Mouse (Mus musculus) adrenal gland, adult 2 months (tissue): ENCODE data around the gene Cnot8. TPM values are rescaled to one million over a fixed set of nuclear protein-coding genes. Genes with fewer than 3 reads are reported as not detected.

ENCODE experiments used
- DNase-seq: peaks from one replicate; pipeline ENCODE4 v3.0.0; 2021
- polyA plus RNA-seq: library from polyadenylated mRNA; depleted of rRNA; stranded (reverse); fragments of >200 nt; gene quantifications from 2 replicates; pipeline ENCODE4 v1.2.3, GENCODE M21; 2012; rRNA removed
- total RNA-seq, 2 experiments: library from RNA; stranded (reverse); gene quantifications; 2 replicates each; pipeline ENCODE4 v1.2.3; 2021

The Cnot8 gene
- total and polyA plus RNA-seq, 3 experiments, result 29.8 to 49.6 (median 46.7) TPM

- DNase-seq, result no peak
Observed at GRCm38 (mm10) chr11:58156871-58157270, 52.9 kb downstream of the Cnot8 start.

- DNase-seq, result no peak
Observed at GRCm38 (mm10) chr11:58165072-58165471, 61.1 kb downstream of the Cnot8 start.

- DNase-seq, result no peak
Observed at GRCm38 (mm10) chr11:58167822-58168166, 63.8 kb downstream of the Cnot8 start.

Other genes starting within 250 kb of the Cnot8 start
- gene Larp1, start 95.1 kb upstream of the Cnot8 start, total RNA-seq, result 100 to 1,000 TPM in 1 of 2 experiments, 10 to 100 TPM in 1; 75.1 to 137 TPM
- gene Larp1, start 95.1 kb upstream of the Cnot8 start, polyA plus RNA-seq, result 34.1 and 39.8 TPM in 2 replicates
- gene Gm12248, start 11.0 kb upstream of the Cnot8 start, total RNA-seq, result 1 to 10 TPM in 1 of 2 experiments, not detected in 1; 3.9 TPM
- 2.9 and 4.4 TPM in 2 replicates for gene Gm12248, start 11.0 kb upstream of the Cnot8 start, polyA plus RNA-seq
- gene Gemin5, start 64.4 kb downstream of the Cnot8 start, total RNA-seq, result 10 to 100 TPM; 21.2 to 21.4 TPM
- gene Gemin5, start 64.4 kb downstream of the Cnot8 start, polyA plus RNA-seq, result 8.4 and 9.1 TPM in 2 replicates
- gene Mrpl22, start 67.5 kb downstream of the Cnot8 start, total RNA-seq, result 10 to 100 TPM; 83.9 to 89.2 TPM
- 25.2 and 33.4 TPM in 2 replicates for gene Mrpl22, start 67.5 kb downstream of the Cnot8 start, polyA plus RNA-seq
- 10 to 100 TPM; 18.2 to 22.0 TPM for gene Igtp, start 95.4 kb downstream of the Cnot8 start, total RNA-seq
- 8.6 and 10.2 TPM in 2 replicates for gene Igtp, start 95.4 kb downstream of the Cnot8 start, polyA plus RNA-seq
- 10 to 100 TPM; 11.3 to 14.5 TPM for gene Irgm2, start 95.5 kb downstream of the Cnot8 start, total RNA-seq
- 8.5 and 12.6 TPM in 2 replicates for gene Irgm2, start 95.5 kb downstream of the Cnot8 start, polyA plus RNA-seq
- not detected for gene 4930438A08Rik, start 170.6 kb downstream of the Cnot8 start, total RNA-seq
- gene 4930438A08Rik, start 170.6 kb downstream of the Cnot8 start, polyA plus RNA-seq, result 0.06 TPM in 1 of 2 replicates, not detected in the other
- gene Zfp692, start 202.9 kb downstream of the Cnot8 start, total RNA-seq, result 10 to 100 TPM; 10.5 to 11.7 TPM
- gene Zfp692, start 202.9 kb downstream of the Cnot8 start, polyA plus RNA-seq, result 23.3 and 25.7 TPM in 2 replicates
- gene Zfp672, start 226.2 kb downstream of the Cnot8 start, total RNA-seq, result 10 to 100 TPM; 43.6 to 51.2 TPM
- 59.3 and 59.9 TPM in 2 replicates for gene Zfp672, start 226.2 kb downstream of the Cnot8 start, polyA plus RNA-seq
- 10 to 100 TPM; 24.3 to 54.5 TPM for gene Sh3bp5l, start 226.6 kb downstream of the Cnot8 start, total RNA-seq
- gene Sh3bp5l, start 226.6 kb downstream of the Cnot8 start, polyA plus RNA-seq, result 49.6 and 49.7 TPM in 2 replicates